ENCODE assay signal across 36 mouse cellular contexts in the genomic region with DNA sequence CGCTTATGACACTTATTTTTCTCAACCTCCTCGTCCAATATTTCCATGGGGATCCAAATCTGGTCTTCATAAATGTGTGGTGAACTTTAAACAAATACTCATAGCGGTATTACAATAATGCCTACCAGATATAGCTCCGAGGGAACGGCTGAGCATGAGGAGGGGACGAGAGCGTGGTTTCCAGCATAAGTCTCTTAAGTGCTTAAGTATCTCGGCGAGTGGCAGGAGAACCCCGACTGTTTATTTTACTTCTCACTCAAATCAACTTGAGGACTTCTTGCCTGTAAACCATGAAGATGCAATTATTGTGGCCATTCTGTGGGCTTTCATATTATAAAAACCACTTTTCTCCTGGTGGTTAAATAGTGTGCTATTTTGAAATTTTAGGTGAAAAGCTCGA. TPM values are rescaled to one million over a fixed set of nuclear protein-coding genes. Genes with fewer than 3 reads are reported as not detected.
DNase-seq lines count a peak whose midpoint lies in the region; ATAC-seq and TF ChIP-seq lines count a peak whose summit lies in the region.
"Had no signal": no experiment of that assay in that cellular context is flagged by ENCODE, and none has a peak within 500 bp of the region (broad histone marks: within the 10 kb centered on the region; RNA-seq: fewer than 3 reads in every experiment).

No protein-coding gene starts in this region.

- 49% methylated on average over 11 of the region's 11 CpGs for WGBS in heart, embryonic 11.5 days (ENCODE audit: insufficient replicate concordance)
- 22% methylated on average over 11 of the region's 11 CpGs for WGBS in lung, postnatal 0 days

- no peaks in the 10 kb centered on the region for H3K79me2 ChIP-seq in CH12.LX (replicated peaks; ENCODE audit: control insufficient read depth, extremely low read depth, insufficient read depth, poor library complexity, severe bottlenecking)

- ATAC-seq in heart, embryonic 11.5 days (replicated peaks; ENCODE audit: insufficient number of reproducible peaks, low FRiP score, low TSS enrichment) = no peak
- 0 out of 2 replicates have a peak, but pooled peaks have one; percentile 26 for ATAC-seq in lung, postnatal 0 days
- ATAC-seq: forebrain, embryonic 14.5 days; midbrain, embryonic 13.5 days; Patski had no signal

- no peaks in the 10 kb centered on the region for H3K9me3 ChIP-seq in heart, embryonic 11.5 days (replicated peaks; ENCODE audit: control insufficient read depth, low read length)
- H3K9me3 ChIP-seq in CH12.LX (replicated peaks; ENCODE audit: low read length) = no peaks in the 10 kb centered on the region
- no peaks in the 10 kb centered on the region for H3K9me3 ChIP-seq in lung, postnatal 0 days (ENCODE audit: low read length)
- H3K9me3 ChIP-seq: hindbrain, embryonic 13.5 days; limb, embryonic 10.5 days; limb, embryonic 15.5 days; liver, embryonic 13.5 days; midbrain, embryonic 13.5 days; neural tube, embryonic 15.5 days; stomach, embryonic 15.5 days had no signal

- in situ Hi-C loops in CH12.LX (cut with MboI; ENCODE audit: low pct_ligation_motif_present, low pct_unique_long_range_greater_than_20kb, low sequenced_read_pairs) = no loop called here

- TF ChIP-seq CTCF in CH12.LX (conservative IDR thresholded peaks at IDR 0.05 in 1 of 2, IDR thresholded peaks at IDR 0.05 in 1 of 2; ENCODE audit: low read depth in 2 of 2, low read length in 2 of 2) = no peak
- no peak for TF ChIP-seq CTCF in lung, postnatal 0 days (IDR thresholded peaks at IDR 0.05)

- DNase-seq in heart, postnatal 10 days = no peak
- DNase-seq in lung, adult 18-20 months = peak; percentile 46 to 47
- DNase-seq in lung, postnatal 10 days = no peak
- no peak for DNase-seq in CH12.LX (ENCODE audit: extremely low read depth)
- peak; percentile 72 for DNase-seq in lung, postnatal 0 days (ENCODE audit: low spot score)
- DNase-seq in embryo, embryonic 10.5 days (ENCODE audit: low spot score) = no peak
- DNase-seq in frontal cortex, adult 2 months (ENCODE audit: extremely low spot score in 1 of 2, low spot score in 1 of 2) = no peak
- DNase-seq: adrenal gland, postnatal 10 days; cerebellum, adult 8-10 months; cerebellum, postnatal 25 days; gastrocnemius, postnatal 36 days; heart, adult 2 months; heart, postnatal 4 days; kidney, postnatal 14 days; layer of hippocampus, adult 9-11 months; liver, embryonic 13.5 days; retina, postnatal 1 day; right cerebral cortex, postnatal 14 days; thymus, postnatal 14 days had no signal

- 0 out of 2 replicates have a peak overlapping the region, but pooled peaks have one; percentile 11 for H3K4me2 ChIP-seq in heart, embryonic 11.5 days
- peak overlapping the region; percentile 9; the same call in 1 of the 2 replicates for H3K4me2 ChIP-seq in CH12.LX (ENCODE audit: insufficient read depth, low read depth, poor library complexity, severe bottlenecking)
- no peak overlapping the region for H3K4me2 ChIP-seq in lung, postnatal 0 days (replicated peaks; ENCODE audit: low read depth, low read length)
- H3K4me2 ChIP-seq: hindbrain, embryonic 13.5 days; limb, embryonic 15.5 days; liver, embryonic 13.5 days; midbrain, embryonic 13.5 days; neural tube, embryonic 15.5 days; stomach, embryonic 15.5 days had no signal

- no peak for TF ChIP-seq EP300 in CH12.LX (IDR thresholded peaks at IDR 0.05; ENCODE audit: low read length)
- TF ChIP-seq EP300 in lung, postnatal 0 days (IDR thresholded peaks at IDR 0.05) = peak; percentile 66; the same call in 1 of the 2 replicates

- 0 out of 2 replicates have a peak, but pooled peaks cover 2% of the 10 kb centered on the region for H3K4me1 ChIP-seq in heart, embryonic 11.5 days (ENCODE audit: control insufficient read depth, insufficient read depth, low read length)
- H3K4me1 ChIP-seq in CH12.LX (ENCODE audit: control insufficient read depth in 1 of 2, insufficient read depth in 2 of 2) = 0 out of 4 replicates have a peak, but pooled peaks cover 0 to 2% of the 10 kb centered on the region in 2 experiments
- H3K4me1 ChIP-seq in lung, postnatal 0 days (ENCODE audit: insufficient read depth, low read depth, low read length) = peaks cover 6% of the 10 kb centered on the region; the same call in 1 of the 2 replicates
- H3K4me1 ChIP-seq: liver, embryonic 13.5 days; midbrain, embryonic 13.5 days; neural tube, embryonic 15.5 days had no signal

- dilution Hi-C loops in CH12.LX (cut with MboI; ENCODE audit: extremely low pct_ligation_motif_present, extremely low pct_unique_long_range_greater_than_20kb, low sequenced_read_pairs) = no loop called here

- H3K36me3 ChIP-seq in heart, embryonic 11.5 days (ENCODE audit: control insufficient read depth, insufficient read depth, low read length) = no peaks in the 10 kb centered on the region
- H3K36me3 ChIP-seq in CH12.LX (replicated peaks in 1 of 2; ENCODE audit: control insufficient read depth in 1 of 2, insufficient read depth in 1 of 2, low read length in 1 of 2) = no peaks in the 10 kb centered on the region
- H3K36me3 ChIP-seq in lung, postnatal 0 days (ENCODE audit: insufficient read depth, low read length) = no peaks in the 10 kb centered on the region
- H3K36me3 ChIP-seq: hindbrain, embryonic 13.5 days; limb, embryonic 10.5 days; limb, embryonic 15.5 days; liver, embryonic 13.5 days; midbrain, embryonic 13.5 days; neural tube, embryonic 15.5 days; stomach, embryonic 15.5 days had no signal

- H3K4me3 ChIP-seq in heart, embryonic 11.5 days (ENCODE audit: low read depth, low read length) = no peak overlapping the region
- H3K4me3 ChIP-seq in CH12.LX (replicated peaks in 1 of 3; ENCODE audit: low read depth in 2 of 3, low read length in 2 of 3, poor library complexity in 1 of 3) = no peak overlapping the region
- no peak overlapping the region for H3K4me3 ChIP-seq in lung, postnatal 0 days (ENCODE audit: low read depth, low read length)
- H3K4me3 ChIP-seq: heart, adult 2 months; hindbrain, embryonic 13.5 days; limb, embryonic 10.5 days; limb, embryonic 15.5 days; liver, embryonic 13.5 days; midbrain, embryonic 13.5 days; neural tube, embryonic 15.5 days; stomach, embryonic 15.5 days had no signal

- H3K27ac ChIP-seq in heart, embryonic 11.5 days (ENCODE audit: low read depth, low read length) = no peak overlapping the region
- H3K27ac ChIP-seq in CH12.LX (ENCODE audit: insufficient read depth, low read depth) = no peak overlapping the region
- peak overlapping the region; percentile 28; the same call in 1 of the 2 replicates for H3K27ac ChIP-seq in lung, postnatal 0 days (ENCODE audit: low read length)
- H3K27ac ChIP-seq: heart, adult 2 months; hindbrain, embryonic 13.5 days; limb, embryonic 10.5 days; limb, embryonic 15.5 days; liver, embryonic 13.5 days; macrophage; midbrain, embryonic 13.5 days; neural tube, embryonic 15.5 days; stomach, embryonic 15.5 days had no signal

- intact Hi-C loops in heart, postnatal 10 days (cut with DNase I) = no loop called here

- H3K27me3 ChIP-seq in heart, embryonic 11.5 days (ENCODE audit: control insufficient read depth, insufficient read depth, low read length) = no peaks in the 10 kb centered on the region
- H3K27me3 ChIP-seq in CH12.LX (replicated peaks) = peaks cover 6% of the 10 kb centered on the region
- H3K27me3 ChIP-seq in lung, postnatal 0 days (replicated peaks; ENCODE audit: insufficient read depth, low read length) = no peaks in the 10 kb centered on the region
- H3K27me3 ChIP-seq: hindbrain, embryonic 13.5 days; limb, embryonic 15.5 days; liver, embryonic 13.5 days; midbrain, embryonic 13.5 days; neural tube, embryonic 15.5 days; Patski; stomach, embryonic 15.5 days had no signal

- H3K9ac ChIP-seq in heart, embryonic 11.5 days (ENCODE audit: low read depth, low read length) = no peak overlapping the region
- no peak overlapping the region for H3K9ac ChIP-seq in CH12.LX (ENCODE audit: insufficient read depth, low read depth)
- no peak overlapping the region for H3K9ac ChIP-seq in lung, postnatal 0 days (replicated peaks; ENCODE audit: low read depth)
- H3K9ac ChIP-seq: hindbrain, embryonic 13.5 days; limb, embryonic 15.5 days; liver, embryonic 13.5 days; midbrain, embryonic 13.5 days; neural tube, embryonic 15.5 days; stomach, embryonic 15.5 days had no signal

- TF ChIP-seq POLR2A in CH12.LX (IDR thresholded peaks at IDR 0.05; ENCODE audit: low read depth, low read length) = no peak

- TF ChIP-seq RAD21 in CH12.LX (IDR thresholded peaks at IDR 0.05; ENCODE audit: low read depth, low read length) = no peak

TF ChIP-seq in CH12.LX, 34 proteins besides CTCF, POLR2A, EP300 and RAD21:
- TF ChIP-seq USF2 (conservative IDR thresholded peaks at IDR 0.05; ENCODE audit: low read depth, low read length) (no peak), RCOR1 (conservative IDR thresholded peaks at IDR 0.05; ENCODE audit: low read depth, low read length) (no peak), BHLHE40 (IDR thresholded peaks at IDR 0.05; ENCODE audit: low read depth, low read length) (no peak)

RNA-seq across cellular contexts. Expression of gene Kcne2, which starts 44.5 kb away (rescaled TPM):
- polyA plus RNA-seq in heart, embryonic 11.5 days (2014; fragmentation: Nextera tagmentation; extraction: Ambion mirVana) = 1.8 and 1.9 TPM in 2 replicates
- not detected for total RNA-seq in heart, postnatal 10 days (2021)
- total RNA-seq in CH12.LX (2012; rRNA removed) = not detected in 2 replicates
- total RNA-seq in CH12.LX (2014; rRNA removed) = not detected in 2 replicates
- polyA plus RNA-seq in CH12.LX (2012; ENCODE audit: insufficient read length, low read depth) = not detected in 2 replicates
- polyA plus RNA-seq in lung, postnatal 0 days (2015; fragmentation: Nextera tagmentation; extraction: Ambion mirVana) = 31.6 and 47.5 TPM in 2 replicates
- 0.17 and 0.26 TPM in 2 replicates for polyA plus RNA-seq in frontal cortex, adult 2 months (2012; rRNA removed)
- total RNA-seq: adrenal gland, postnatal 10 days; gastrocnemius, adult 18-20 months; gastrocnemius, postnatal 36 days; heart, adult 2 months; megakaryocyte-erythroid progenitor cell, adult 5-6 weeks; MEL; monocyte, adult 5-6 weeks had no signal
- polyA plus RNA-seq: heart, adult 2 months; kidney, embryonic 14.5 days; limb, embryonic 10.5 days; macrophage; Patski; small intestine, adult 2 months; urinary bladder, adult 2 months had no signal

RNA-seq across cellular contexts. Expression of gene Smim11, which starts 53.4 kb away (rescaled TPM):
- polyA plus RNA-seq in heart, embryonic 11.5 days (2014; fragmentation: Nextera tagmentation; extraction: Ambion mirVana) = 117 and 119 TPM in 2 replicates
- total RNA-seq in heart, postnatal 10 days (2021) = 10 to 100 TPM; 48.9 to 54.0 TPM
- total RNA-seq in CH12.LX (2012; rRNA removed) = 85.8 and 121 TPM in 2 replicates
- 93.0 and 97.4 TPM in 2 replicates for total RNA-seq in CH12.LX (2014; rRNA removed)
- polyA plus RNA-seq in CH12.LX (2012; ENCODE audit: insufficient read length, low read depth) = 125 and 127 TPM in 2 replicates
- 131 and 132 TPM in 2 replicates for polyA plus RNA-seq in lung, postnatal 0 days (2015; fragmentation: Nextera tagmentation; extraction: Ambion mirVana)
- 33.7 and 35.8 TPM in 2 replicates for polyA plus RNA-seq in frontal cortex, adult 2 months (2012; rRNA removed)

Comparison
In these comparisons a context has a peak if more than half of its experiments do, and no peak if none do; other contexts are left out.
1. DNase-seq: peak in lung, adult 18-20 months (2 of 2) and lung, postnatal 0 days (single experiment); none in heart, postnatal 10 days (0 of 2), lung, postnatal 10 days (single experiment), CH12.LX (single experiment), embryo, embryonic 10.5 days (single experiment) and frontal cortex, adult 2 months (0 of 2).
2. RNA of gene Kcne2, which starts 44.5 kb away (polyA plus RNA-seq): 31.6 to 47.5 TPM in lung, postnatal 0 days; 1.8 to 1.9 TPM in heart, embryonic 11.5 days, 0.17 to 0.26 TPM in frontal cortex, adult 2 months and not detected in CH12.LX; every median in the first group is over 10 times any median in the second.